Mouse (Mus musculus) cerebellum, adult 2 months (tissue): ENCODE measurements around the gene Slc45a1.

Source experiments
- CTCF ChIP-seq: fragments of 200-500 bp; IDR thresholded peaks from 2 replicates; pipeline ENCODE4 v1.5.1; 2011; ENCODE audit warnings: low read depth, mild to moderate bottlenecking, control low read depth, low read length, moderate library complexity, borderline replicate concordance; ENCODE audit not compliant: insufficient read depth
- POLR2A ChIP-seq: fragments of 200-500 bp; IDR thresholded peaks from 2 replicates; pipeline ENCODE4 v1.6.1; 2011; ENCODE audit warnings: low read length, control low read depth, borderline replicate concordance; ENCODE audit not compliant: insufficient read depth

DNA sequence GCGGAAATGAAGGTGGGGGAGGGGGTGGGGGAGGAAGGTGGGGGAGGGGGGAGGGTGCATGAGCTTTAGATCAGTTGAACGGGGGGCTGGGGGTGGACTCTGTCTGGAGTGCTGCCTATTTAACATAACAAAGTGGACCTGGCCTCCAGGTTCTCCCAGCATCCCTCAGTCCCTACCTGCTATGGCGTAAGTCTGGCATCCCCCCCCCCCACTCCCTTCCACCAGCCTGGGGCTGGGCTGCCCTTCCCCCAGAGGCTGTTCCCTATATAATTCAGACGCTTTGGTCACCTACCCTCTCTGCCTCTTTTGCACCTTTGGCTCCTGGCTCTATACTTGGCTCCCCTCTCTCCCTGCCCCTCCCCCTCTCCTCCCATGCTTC lies 25.9 kb upstream of the Slc45a1 start:
- no peak for TF ChIP-seq CTCF
- TF ChIP-seq POLR2A, result no peak
